ENCODE assay signal across 10 mouse cellular contexts in the genomic region with DNA sequence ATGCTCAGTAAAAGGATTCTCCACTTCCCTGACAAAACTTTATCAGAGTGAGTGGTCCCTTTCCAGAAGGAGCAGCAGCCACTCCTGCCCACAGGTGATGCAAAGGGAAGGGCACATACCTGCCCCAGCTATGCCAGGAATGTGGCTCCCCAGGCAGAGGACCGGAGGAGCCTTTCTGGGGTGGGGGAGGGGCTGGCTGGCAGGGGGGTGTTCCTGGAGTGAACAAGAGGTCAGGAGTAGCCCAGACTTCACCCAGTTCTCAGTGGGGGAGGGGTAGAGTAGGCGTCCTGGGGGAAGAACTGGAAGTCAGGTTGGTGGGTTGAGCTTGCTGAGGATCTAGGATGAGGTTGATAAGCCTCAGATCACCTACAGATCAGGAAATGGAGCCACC. TPM values are rescaled to one million over a fixed set of nuclear protein-coding genes. Genes with fewer than 3 reads are reported as not detected.
DNase-seq lines count a peak whose midpoint lies in the region; ATAC-seq and TF ChIP-seq lines count a peak whose summit lies in the region.
"Had no signal": no experiment of that assay in that cellular context is flagged by ENCODE, and none has a peak within 500 bp of the region (broad histone marks: within the 10 kb centered on the region; RNA-seq: fewer than 3 reads in every experiment).

No protein-coding gene starts in this region.

- no peak overlapping the region for H3K27ac ChIP-seq in neural tube, embryonic 12.5 days
- H3K27ac ChIP-seq in stomach, postnatal 0 days (replicated peaks) = peak overlapping the region; percentile 87
- H3K27ac ChIP-seq in left cerebral cortex, adult 2 months = no peak overlapping the region

- WGBS in neural tube, embryonic 12.5 days = 19% methylated on average over 2 of the region's 2 CpGs
- 40% methylated on average over 2 of the region's 2 CpGs for WGBS in lung, adult 2 months
- 29% methylated on average over 2 of the region's 2 CpGs for WGBS in stomach, postnatal 0 days

- H3K27me3 ChIP-seq in neural tube, embryonic 12.5 days (replicated peaks) = no peaks in the 10 kb centered on the region
- H3K27me3 ChIP-seq in stomach, postnatal 0 days (ENCODE audit: control insufficient read depth, insufficient read depth, low read length) = no peaks in the 10 kb centered on the region

- TF ChIP-seq EP300 in stomach, postnatal 0 days (optimal IDR thresholded peaks at IDR 0.05) = no peak

- peak overlapping the region; percentile 88; the same call in 1 of the 2 replicates for H3K4me2 ChIP-seq in neural tube, embryonic 12.5 days (replicated peaks)
- H3K4me2 ChIP-seq in stomach, postnatal 0 days (replicated peaks; ENCODE audit: low read depth) = 0 out of 2 replicates have a peak overlapping the region, but pooled peaks have one; percentile 11

- H3K9me3 ChIP-seq in neural tube, embryonic 12.5 days = no peaks in the 10 kb centered on the region
- no peaks in the 10 kb centered on the region for H3K9me3 ChIP-seq in stomach, postnatal 0 days (ENCODE audit: control insufficient read depth, low read length)

- ATAC-seq in neural tube, embryonic 12.5 days (ENCODE audit: low FRiP score, low read depth) = no peak
- no peak for ATAC-seq in stomach, postnatal 0 days (ENCODE audit: low FRiP score, low TSS enrichment)

- no peak overlapping the region for H3K4me3 ChIP-seq in neural tube, embryonic 12.5 days
- no peak overlapping the region for H3K4me3 ChIP-seq in lung, adult 2 months (replicated peaks; ENCODE audit: extremely low read depth, low read depth, low read length)
- no peak overlapping the region for H3K4me3 ChIP-seq in stomach, postnatal 0 days (ENCODE audit: low read depth, low read length)
- H3K4me3 ChIP-seq in left cerebral cortex, adult 2 months = no peak overlapping the region

- DNase-seq in neural tube, embryonic 10.5 days (ENCODE audit: extremely low spot score, low spot score) = no peak
- DNase-seq in kidney, adult 11 months = peak; percentile 70
- DNase-seq in lung, adult 2 months = peak; percentile 54
- peak; percentile 52 for DNase-seq in stomach, postnatal 0 days (ENCODE audit: low spot score)
- no peak for DNase-seq in thymus, postnatal 4 days
- no peak for DNase-seq in left cerebral cortex, adult 2 months (ENCODE audit: extremely low spot score in 1 of 2, low spot score in 2 of 2)
- DNase-seq in B cell, adult 2 months = no peak
- DNase-seq: gastrocnemius, postnatal 25 days had no signal

- H3K4me1 ChIP-seq in neural tube, embryonic 12.5 days = peaks cover 84% of the 10 kb centered on the region
- H3K4me1 ChIP-seq in lung, adult 2 months (ENCODE audit: control insufficient read depth, insufficient read depth, low read length) = peaks cover 6% of the 10 kb centered on the region
- H3K4me1 ChIP-seq in stomach, postnatal 0 days (replicated peaks; ENCODE audit: control insufficient read depth, insufficient read depth) = peaks cover 14% of the 10 kb centered on the region

- no peak for TF ChIP-seq CTCF in lung, adult 2 months (IDR thresholded peaks at IDR 0.05; ENCODE audit: insufficient read depth, low read length)
- no peak for TF ChIP-seq CTCF in stomach, postnatal 0 days (IDR thresholded peaks at IDR 0.05; ENCODE audit: low read depth)
- no peak for TF ChIP-seq CTCF in left cerebral cortex, adult 2 months (IDR thresholded peaks at IDR 0.05)

- H3K9ac ChIP-seq in neural tube, embryonic 12.5 days = no peak overlapping the region
- no peak overlapping the region for H3K9ac ChIP-seq in stomach, postnatal 0 days (ENCODE audit: low read length)

- no peak for TF ChIP-seq POLR2A in lung, adult 2 months (IDR thresholded peaks at IDR 0.05; ENCODE audit: borderline replicate concordance, extremely low read depth, low read depth, low read length)

- H3K36me3 ChIP-seq in neural tube, embryonic 12.5 days = peaks cover 52% of the 10 kb centered on the region
- H3K36me3 ChIP-seq in stomach, postnatal 0 days (ENCODE audit: control insufficient read depth, insufficient read depth, low read length) = no peaks in the 10 kb centered on the region; the same call in 1 of the 2 replicates

- intact Hi-C loops in left cerebral cortex, adult 2 months (cut with DNase I) = no loop called here

RNA-seq across cellular contexts. Expression of a gene that starts 4.1 kb away (rescaled TPM):
- polyA plus RNA-seq in neural tube, embryonic 12.5 days (2016; fragmentation: Nextera tagmentation; extraction: Ambion mirVana) = 149 and 165 TPM in 2 replicates
- polyA plus RNA-seq in lung, adult 2 months (2012; rRNA removed) = 190 and 214 TPM in 2 replicates
- 17.7 and 21.4 TPM in 2 replicates for polyA plus RNA-seq in stomach, postnatal 0 days (2015; fragmentation: Nextera tagmentation; extraction: Ambion mirVana)
- total RNA-seq in left cerebral cortex, adult 2 months (2021) = 100 to 1,000 TPM; 142 to 147 TPM

RNA-seq across cellular contexts. Expression of a gene that starts 7.4 kb away (rescaled TPM):
- polyA plus RNA-seq in neural tube, embryonic 12.5 days (2016; fragmentation: Nextera tagmentation; extraction: Ambion mirVana) = 0.89 and 1.6 TPM in 2 replicates
- polyA plus RNA-seq in lung, adult 2 months (2012; rRNA removed) = 8.1 and 12.2 TPM in 2 replicates
- polyA plus RNA-seq in stomach, postnatal 0 days (2015; fragmentation: Nextera tagmentation; extraction: Ambion mirVana) = 3.1 and 4.1 TPM in 2 replicates
- total RNA-seq in left cerebral cortex, adult 2 months (2021) = 1 to 10 TPM; 1.1 to 1.5 TPM

RNA-seq across cellular contexts. Expression of a gene that starts 9.9 kb away (rescaled TPM):
- 6.8 and 7.0 TPM in 2 replicates for polyA plus RNA-seq in neural tube, embryonic 12.5 days (2016; fragmentation: Nextera tagmentation; extraction: Ambion mirVana)
- polyA plus RNA-seq in lung, adult 2 months (2012; rRNA removed) = 4.6 and 5.1 TPM in 2 replicates
- 1.2 and 1.6 TPM in 2 replicates for polyA plus RNA-seq in stomach, postnatal 0 days (2015; fragmentation: Nextera tagmentation; extraction: Ambion mirVana)
- total RNA-seq in left cerebral cortex, adult 2 months (2021) = 1 to 10 TPM; 6.4 to 6.6 TPM

RNA-seq across cellular contexts. Expression of a gene that starts 22.5 kb away (rescaled TPM):
- 1.7 and 2.0 TPM in 2 replicates for polyA plus RNA-seq in neural tube, embryonic 12.5 days (2016; fragmentation: Nextera tagmentation; extraction: Ambion mirVana)
- 2.0 and 6.0 TPM in 2 replicates for polyA plus RNA-seq in lung, adult 2 months (2012; rRNA removed)
- 4.0 and 4.6 TPM in 2 replicates for polyA plus RNA-seq in stomach, postnatal 0 days (2015; fragmentation: Nextera tagmentation; extraction: Ambion mirVana)
- total RNA-seq in left cerebral cortex, adult 2 months (2021) = under 1 TPM; 0.25 to 0.30 TPM
- polyA plus RNA-seq: testis, adult 2 months had no signal

RNA-seq across cellular contexts. Expression of a gene that starts 41.5 kb away (rescaled TPM):
- polyA plus RNA-seq in neural tube, embryonic 12.5 days (2016; fragmentation: Nextera tagmentation; extraction: Ambion mirVana) = 27.3 and 29.0 TPM in 2 replicates
- polyA plus RNA-seq in lung, adult 2 months (2012; rRNA removed) = 61.9 and 78.1 TPM in 2 replicates
- polyA plus RNA-seq in stomach, postnatal 0 days (2015; fragmentation: Nextera tagmentation; extraction: Ambion mirVana) = 34.0 and 41.9 TPM in 2 replicates
- 10 to 100 TPM; 39.6 to 39.8 TPM for total RNA-seq in left cerebral cortex, adult 2 months (2021)

Comparison
In these comparisons a context has a peak if more than half of its experiments do, and no peak if none do; other contexts are left out.
1. DNase-seq: peak in kidney, adult 11 months (single experiment), lung, adult 2 months (single experiment) and stomach, postnatal 0 days (single experiment); none in neural tube, embryonic 10.5 days (single experiment), thymus, postnatal 4 days (single experiment), left cerebral cortex, adult 2 months (0 of 2) and B cell, adult 2 months (0 of 2).